Mouse (Mus musculus) cortical plate, adult 2 months (tissue): ENCODE measurements around the gene Olfr656.

Source experiments
- CTCF ChIP-seq: fragments of 200-500 bp; IDR thresholded peaks from 2 replicates; pipeline ENCODE4 v1.5.1; 2011; ENCODE audit warnings: mild to moderate bottlenecking, control low read depth, low read length; ENCODE audit not compliant: insufficient read depth; ENCODE audit errors: extremely low read depth
- POLR2A ChIP-seq: fragments of 200-500 bp; IDR thresholded peaks from 2 replicates; pipeline ENCODE4 v1.6.1; 2011; ENCODE audit warnings: mild to moderate bottlenecking, low read length, control low read depth; ENCODE audit not compliant: insufficient read depth; ENCODE audit errors: extremely low read depth

GRCm38 (mm10) chr7:104604727-104605126 lies 9.0 kb upstream of the Olfr656 start:
- TF ChIP-seq POLR2A (no peak), CTCF (no peak)
